Mouse (Mus musculus) right cerebral cortex, postnatal 4 days (tissue): Measurements from ENCODE around the gene Thap7.

Experiments
- DNase-seq: peaks from one replicate; pipeline ENCODE4 v3.0.0-alpha.2; 2022

Gene Thap7

GRCm38 (mm10) chr16:17486505-17486904 lies 44.4 kb downstream of the Thap7 start:
- DNase-seq = no peak

- DNase-seq = no peak
These were observed 49.5 kb downstream of the Thap7 start for GRCm38 (mm10) chr16:17481465-17481864.

GRCm38 (mm10) chr16:17478331-17478943 lies 52.5 kb downstream of the Thap7 start:
- no peak for DNase-seq
